In the genomic region with DNA sequence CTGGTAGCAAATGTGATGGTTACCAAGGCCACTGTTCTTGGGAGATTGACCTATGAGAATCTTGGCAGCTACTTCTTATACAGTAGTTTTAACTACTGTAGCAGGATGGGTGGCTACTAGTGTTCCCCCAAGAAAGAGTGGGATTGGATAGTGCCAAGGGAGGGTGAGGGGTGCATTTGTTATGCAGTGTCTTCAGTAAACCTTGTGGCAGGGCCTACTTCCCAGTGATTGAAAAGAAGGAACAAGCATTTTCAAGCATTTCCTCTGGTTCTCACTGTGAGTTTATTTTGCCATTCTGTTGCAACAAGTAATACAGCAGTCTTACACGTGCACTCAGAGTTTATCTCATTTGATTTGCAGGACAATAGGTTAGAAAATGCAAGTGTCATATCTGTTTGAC, we compare ENCODE assay signal across 8 mouse cellular contexts. TPM values are rescaled to one million over a fixed set of nuclear protein-coding genes. Genes with fewer than 3 reads are reported as not detected.
DNase-seq lines count a peak whose midpoint lies in the region; ATAC-seq and TF ChIP-seq lines count a peak whose summit lies in the region.

No protein-coding gene starts in this region.

- 36% methylated on average over 1 of the region's 1 CpGs for WGBS in heart, embryonic 12.5 days
- 40% methylated on average over 1 of the region's 1 CpGs for WGBS in forebrain, embryonic 16.5 days
- 11% methylated on average over 1 of the region's 1 CpGs for WGBS in liver, embryonic 16.5 days (ENCODE audit: insufficient replicate concordance)

- peaks cover 20% of the 10 kb centered on the region for H3K79me2 ChIP-seq in CH12.LX (replicated peaks; ENCODE audit: control insufficient read depth, extremely low read depth, insufficient read depth, poor library complexity, severe bottlenecking)

- in situ Hi-C loops in CH12.LX (cut with MboI; ENCODE audit: low pct_ligation_motif_present, low pct_unique_long_range_greater_than_20kb, low sequenced_read_pairs) = no loop called here

- no peak for TF ChIP-seq CTCF in CH12.LX (conservative IDR thresholded peaks at IDR 0.05 in 1 of 2, IDR thresholded peaks at IDR 0.05 in 1 of 2; ENCODE audit: low read depth in 2 of 2, low read length in 2 of 2)

- H3K4me3 ChIP-seq in heart, embryonic 12.5 days = peak overlapping the region; percentile 86
- peak overlapping the region; percentile 77 to 92 (median 92) for H3K4me3 ChIP-seq in CH12.LX (replicated peaks in 1 of 3; ENCODE audit: low read depth in 2 of 3, low read length in 2 of 3, poor library complexity in 1 of 3)
- H3K4me3 ChIP-seq in forebrain, embryonic 16.5 days (replicated peaks; ENCODE audit: low read length) = peak overlapping the region; percentile 77
- H3K4me3 ChIP-seq in liver, embryonic 16.5 days (ENCODE audit: low read depth, low read length) = peak overlapping the region; percentile 89

- H3K27me3 ChIP-seq in heart, embryonic 12.5 days (replicated peaks) = no peaks in the 10 kb centered on the region
- H3K27me3 ChIP-seq in CH12.LX (replicated peaks) = no peaks in the 10 kb centered on the region
- no peaks in the 10 kb centered on the region for H3K27me3 ChIP-seq in forebrain, embryonic 16.5 days (replicated peaks; ENCODE audit: control insufficient read depth, insufficient read depth, low read length)
- no peaks in the 10 kb centered on the region for H3K27me3 ChIP-seq in liver, embryonic 16.5 days (ENCODE audit: control insufficient read depth, insufficient read depth, low read depth, low read length)

- peaks cover 49% of the 10 kb centered on the region for H3K4me1 ChIP-seq in heart, embryonic 12.5 days (replicated peaks)
- peaks cover 8 to 29% of the 10 kb centered on the region in 2 experiments; a peak in 3 of 4 replicates for H3K4me1 ChIP-seq in CH12.LX (ENCODE audit: control insufficient read depth in 1 of 2, insufficient read depth in 2 of 2)
- peaks cover 40% of the 10 kb centered on the region for H3K4me1 ChIP-seq in forebrain, embryonic 16.5 days (replicated peaks; ENCODE audit: control insufficient read depth, insufficient read depth, low read length)
- H3K4me1 ChIP-seq in liver, embryonic 16.5 days (ENCODE audit: control insufficient read depth, low read depth, low read length) = peaks cover 47% of the 10 kb centered on the region

- peak overlapping the region; percentile 84 for H3K4me2 ChIP-seq in heart, embryonic 12.5 days
- H3K4me2 ChIP-seq in CH12.LX (ENCODE audit: insufficient read depth, low read depth, poor library complexity, severe bottlenecking) = peak overlapping the region; percentile 60
- H3K4me2 ChIP-seq in forebrain, embryonic 16.5 days (ENCODE audit: low read length) = peak overlapping the region; percentile 84
- peak overlapping the region; percentile 86 for H3K4me2 ChIP-seq in liver, embryonic 16.5 days (ENCODE audit: low read depth, low read length)

- no peak for TF ChIP-seq RAD21 in CH12.LX (IDR thresholded peaks at IDR 0.05; ENCODE audit: low read depth, low read length)

- no peak for TF ChIP-seq POLR2A in CH12.LX (IDR thresholded peaks at IDR 0.05; ENCODE audit: low read depth, low read length)

- dilution Hi-C loops in CH12.LX (cut with MboI; ENCODE audit: extremely low pct_ligation_motif_present, extremely low pct_unique_long_range_greater_than_20kb, low sequenced_read_pairs) = no loop called here

- no peaks in the 10 kb centered on the region for H3K9me3 ChIP-seq in heart, embryonic 12.5 days (replicated peaks)
- no peaks in the 10 kb centered on the region for H3K9me3 ChIP-seq in CH12.LX (replicated peaks; ENCODE audit: low read length)
- no peaks in the 10 kb centered on the region for H3K9me3 ChIP-seq in forebrain, embryonic 16.5 days (ENCODE audit: control insufficient read depth, low read length)
- no peaks in the 10 kb centered on the region for H3K9me3 ChIP-seq in liver, embryonic 16.5 days (replicated peaks; ENCODE audit: control insufficient read depth, low read length)

- ATAC-seq in heart, embryonic 12.5 days (ENCODE audit: insufficient number of reproducible peaks, low FRiP score) = no peak
- ATAC-seq in forebrain, embryonic 16.5 days = no peak
- ATAC-seq in liver, embryonic 16.5 days (ENCODE audit: low read depth) = no peak
- ATAC-seq in erythroid progenitor cell, adult 5-6 weeks (replicated peaks; ENCODE audit: low FRiP score, poor library complexity, severe bottlenecking) = no peak

- no peak for TF ChIP-seq EP300 in CH12.LX (IDR thresholded peaks at IDR 0.05; ENCODE audit: low read length)

- H3K27ac ChIP-seq in heart, embryonic 12.5 days (ENCODE audit: poor library complexity, severe bottlenecking) = peak overlapping the region; percentile 94; the same call in 1 of the 2 replicates
- no peak overlapping the region for H3K27ac ChIP-seq in CH12.LX (ENCODE audit: insufficient read depth, low read depth)
- no peak overlapping the region; the same call in 1 of the 2 replicates for H3K27ac ChIP-seq in forebrain, embryonic 16.5 days (ENCODE audit: low read length)
- no peak overlapping the region for H3K27ac ChIP-seq in liver, embryonic 16.5 days (ENCODE audit: low read length)

- peaks cover 41% of the 10 kb centered on the region for H3K36me3 ChIP-seq in heart, embryonic 12.5 days
- peaks cover 16 to 45% of the 10 kb centered on the region in 2 experiments for H3K36me3 ChIP-seq in CH12.LX (replicated peaks in 1 of 2; ENCODE audit: control insufficient read depth in 1 of 2, insufficient read depth in 1 of 2, low read length in 1 of 2)
- H3K36me3 ChIP-seq in forebrain, embryonic 16.5 days (ENCODE audit: control insufficient read depth, insufficient read depth) = peaks cover 17% of the 10 kb centered on the region
- peaks cover 4% of the 10 kb centered on the region for H3K36me3 ChIP-seq in liver, embryonic 16.5 days (ENCODE audit: control insufficient read depth, insufficient read depth)

- DNase-seq in heart, postnatal 4 days = no peak
- no peak for DNase-seq in CH12.LX (ENCODE audit: extremely low read depth)
- no peak for DNase-seq in adrenal gland, postnatal 10 days
- DNase-seq in thymus, postnatal 14 days = no peak

- peak overlapping the region; percentile 91 for H3K9ac ChIP-seq in heart, embryonic 12.5 days
- H3K9ac ChIP-seq in CH12.LX (ENCODE audit: insufficient read depth, low read depth) = peak overlapping the region; percentile 87
- peak overlapping the region; percentile 79 for H3K9ac ChIP-seq in forebrain, embryonic 16.5 days (replicated peaks; ENCODE audit: low read depth, low read length)
- peak overlapping the region; percentile 87 for H3K9ac ChIP-seq in liver, embryonic 16.5 days (ENCODE audit: low read depth, low read length)

RNA-seq across cellular contexts. Expression of gene Rnf41, which starts 1.1 kb away (rescaled TPM):
- 27.7 and 29.9 TPM in 2 replicates for polyA plus RNA-seq in heart, embryonic 12.5 days (2016; fragmentation: Nextera tagmentation; extraction: Ambion mirVana)
- total RNA-seq in heart, postnatal 4 days (2021) = 10 to 100 TPM; 25.0 to 27.0 TPM
- 19.9 and 20.1 TPM in 2 replicates for total RNA-seq in CH12.LX (2012; rRNA removed)
- 15.3 and 15.9 TPM in 2 replicates for total RNA-seq in CH12.LX (2014; rRNA removed)
- polyA plus RNA-seq in CH12.LX (2012; ENCODE audit: insufficient read length, low read depth) = 17.4 TPM in 2 replicates
- 121 and 122 TPM in 2 replicates for polyA plus RNA-seq in forebrain, embryonic 16.5 days (2015; fragmentation: Nextera tagmentation; extraction: Ambion mirVana)
- polyA plus RNA-seq in liver, embryonic 16.5 days (2015; fragmentation: Nextera tagmentation; extraction: Ambion mirVana) = 8.3 and 8.5 TPM in 2 replicates
- 3.4 and 11.5 TPM in 2 replicates for total RNA-seq in erythroid progenitor cell, adult 5-6 weeks (2015; ENCODE audit: low replicate concordance)
- total RNA-seq in erythroid progenitor cell, adult 5-6 weeks (2017; ENCODE audit: low replicate concordance) = 4.0 and 4.4 TPM in 2 replicates
- total RNA-seq in adrenal gland, postnatal 10 days (2021) = 10 to 100 TPM; 37.4 TPM

RNA-seq across cellular contexts. Expression of gene Nabp2, which starts 1.3 kb away (rescaled TPM):
- 57.3 and 57.9 TPM in 2 replicates for polyA plus RNA-seq in heart, embryonic 12.5 days (2016; fragmentation: Nextera tagmentation; extraction: Ambion mirVana)
- 10 to 100 TPM; 44.1 to 47.1 TPM for total RNA-seq in heart, postnatal 4 days (2021)
- total RNA-seq in CH12.LX (2012; rRNA removed) (43.7 and 45.8 TPM in 2 replicates), CH12.LX (2014; rRNA removed) (40.3 and 46.9 TPM in 2 replicates)
- polyA plus RNA-seq in CH12.LX (2012; ENCODE audit: insufficient read length, low read depth) = 123 and 147 TPM in 2 replicates
- 139 and 147 TPM in 2 replicates for polyA plus RNA-seq in forebrain, embryonic 16.5 days (2015; fragmentation: Nextera tagmentation; extraction: Ambion mirVana)
- 31.6 and 31.7 TPM in 2 replicates for polyA plus RNA-seq in liver, embryonic 16.5 days (2015; fragmentation: Nextera tagmentation; extraction: Ambion mirVana)
- 28.5 TPM in 2 replicates for total RNA-seq in erythroid progenitor cell, adult 5-6 weeks (2015; ENCODE audit: low replicate concordance)
- 13.1 and 15.5 TPM in 2 replicates for total RNA-seq in erythroid progenitor cell, adult 5-6 weeks (2017; ENCODE audit: low replicate concordance)
- total RNA-seq in adrenal gland, postnatal 10 days (2021) = 10 to 100 TPM; 58.0 to 59.9 TPM

RNA-seq across cellular contexts. Expression of gene Slc39a5, which starts 11.5 kb away (rescaled TPM):
- 0.28 and 0.42 TPM in 2 replicates for polyA plus RNA-seq in heart, embryonic 12.5 days (2016; fragmentation: Nextera tagmentation; extraction: Ambion mirVana)
- not detected for total RNA-seq in heart, postnatal 4 days (2021)
- total RNA-seq in CH12.LX (2012; rRNA removed) (0.21 TPM in 1 of 2 replicates, not detected in the other), CH12.LX (2014; rRNA removed) (not detected in 2 replicates)
- polyA plus RNA-seq in CH12.LX (2012; ENCODE audit: insufficient read length, low read depth) = 0.11 TPM in 1 of 2 replicates, not detected in the other
- polyA plus RNA-seq in forebrain, embryonic 16.5 days (2015; fragmentation: Nextera tagmentation; extraction: Ambion mirVana) = 0.10 and 0.25 TPM in 2 replicates
- 76.8 and 88.2 TPM in 2 replicates for polyA plus RNA-seq in liver, embryonic 16.5 days (2015; fragmentation: Nextera tagmentation; extraction: Ambion mirVana)
- not detected in 2 replicates for total RNA-seq in erythroid progenitor cell, adult 5-6 weeks (2015; ENCODE audit: low replicate concordance)
- not detected in 2 replicates for total RNA-seq in erythroid progenitor cell, adult 5-6 weeks (2017; ENCODE audit: low replicate concordance)
- total RNA-seq in adrenal gland, postnatal 10 days (2021) = 1 to 10 TPM; 2.3 to 5.9 TPM

RNA-seq across cellular contexts. Expression of gene Ankrd52, which starts 35.6 kb away (rescaled TPM):
- 10.6 and 11.3 TPM in 2 replicates for polyA plus RNA-seq in heart, embryonic 12.5 days (2016; fragmentation: Nextera tagmentation; extraction: Ambion mirVana)
- 10 to 100 TPM; 44.4 to 44.9 TPM for total RNA-seq in heart, postnatal 4 days (2021)
- total RNA-seq in CH12.LX (2012; rRNA removed) = 15.3 and 15.8 TPM in 2 replicates
- total RNA-seq in CH12.LX (2014; rRNA removed) = 3.5 and 4.3 TPM in 2 replicates
- 45.9 and 51.0 TPM in 2 replicates for polyA plus RNA-seq in CH12.LX (2012; ENCODE audit: insufficient read length, low read depth)
- 11.3 and 13.2 TPM in 2 replicates for polyA plus RNA-seq in forebrain, embryonic 16.5 days (2015; fragmentation: Nextera tagmentation; extraction: Ambion mirVana)
- polyA plus RNA-seq in liver, embryonic 16.5 days (2015; fragmentation: Nextera tagmentation; extraction: Ambion mirVana) = 4.0 and 4.3 TPM in 2 replicates
- total RNA-seq in erythroid progenitor cell, adult 5-6 weeks (2015; ENCODE audit: low replicate concordance) = 11.9 and 20.5 TPM in 2 replicates
- total RNA-seq in erythroid progenitor cell, adult 5-6 weeks (2017; ENCODE audit: low replicate concordance) = 4.4 and 10.2 TPM in 2 replicates
- 10 to 100 TPM; 53.3 to 57.8 TPM for total RNA-seq in adrenal gland, postnatal 10 days (2021)

RNA-seq across cellular contexts. Expression of gene Coq10a, which starts 43.8 kb away (rescaled TPM):
- 15.9 and 16.2 TPM in 2 replicates for polyA plus RNA-seq in heart, embryonic 12.5 days (2016; fragmentation: Nextera tagmentation; extraction: Ambion mirVana)
- total RNA-seq in heart, postnatal 4 days (2021) = 10 to 100 TPM; 82.0 to 85.7 TPM
- total RNA-seq in CH12.LX (2012; rRNA removed) (8.4 and 11.1 TPM in 2 replicates), CH12.LX (2014; rRNA removed) (5.7 and 7.7 TPM in 2 replicates)
- 8.6 and 12.1 TPM in 2 replicates for polyA plus RNA-seq in CH12.LX (2012; ENCODE audit: insufficient read length, low read depth)
- polyA plus RNA-seq in forebrain, embryonic 16.5 days (2015; fragmentation: Nextera tagmentation; extraction: Ambion mirVana) = 32.2 and 32.7 TPM in 2 replicates
- 0.65 and 0.96 TPM in 2 replicates for polyA plus RNA-seq in liver, embryonic 16.5 days (2015; fragmentation: Nextera tagmentation; extraction: Ambion mirVana)
- total RNA-seq in erythroid progenitor cell, adult 5-6 weeks (2015; ENCODE audit: low replicate concordance) = 1.1 and 14.3 TPM in 2 replicates
- total RNA-seq in erythroid progenitor cell, adult 5-6 weeks (2017; ENCODE audit: low replicate concordance) = 2.3 and 3.3 TPM in 2 replicates
- 100 to 1,000 TPM in 1 of 2 experiments, 10 to 100 TPM in 1; 99.9 to 128 TPM for total RNA-seq in adrenal gland, postnatal 10 days (2021)
